In the genomic region with DNA sequence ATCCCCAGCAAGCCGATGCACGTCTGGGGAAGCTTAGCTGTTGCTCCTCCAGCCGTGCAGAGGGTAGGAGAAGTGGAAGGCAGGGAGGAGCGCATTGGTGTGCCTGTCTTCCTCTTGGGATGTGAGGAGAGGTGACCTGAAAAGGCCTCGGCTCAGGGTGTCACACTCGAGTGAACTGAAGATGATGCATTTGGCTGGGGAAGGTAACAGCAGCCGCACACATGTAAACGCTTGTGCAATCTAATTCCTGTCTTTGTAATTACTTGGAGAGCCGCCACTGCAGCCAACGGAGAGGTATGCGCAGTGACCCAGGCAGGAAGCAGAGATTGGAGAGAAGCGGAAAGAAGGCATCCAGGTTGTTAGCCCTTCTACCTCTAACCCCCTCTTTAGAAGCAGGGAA, we compare ENCODE assay signal across 15 mouse cellular contexts.
DNase-seq lines count a peak whose midpoint lies in the region; ATAC-seq lines count a peak whose summit lies in the region.
"Had no signal": no experiment of that assay in that cellular context is flagged by ENCODE, and none has a peak within 500 bp of the region (broad histone marks: within the 10 kb centered on the region; RNA-seq: fewer than 3 reads in every experiment).

No protein-coding gene starts in this region.

- H3K9me3 ChIP-seq in heart, embryonic 11.5 days (replicated peaks; ENCODE audit: control insufficient read depth, low read length): no peaks in the 10 kb centered on the region
- no peaks in the 10 kb centered on the region for H3K9me3 ChIP-seq in hindbrain, embryonic 12.5 days (replicated peaks)
- H3K9me3 ChIP-seq: heart, embryonic 12.5 days; neural tube, embryonic 15.5 days had no signal

- peak; percentile 87 for DNase-seq in heart, adult 11 months
- no peak for DNase-seq in heart, adult 8-10 months (ENCODE audit: low spot score)
- peak; percentile 35 for DNase-seq in adipocyte (ENCODE audit: low spot score)
- DNase-seq in kidney, adult 8-10 months: peak; percentile 49 to 71
- DNase-seq in kidney, postnatal 4 days: peak; percentile 22 to 31
- no peak for DNase-seq in thymus, postnatal 10 days (ENCODE audit: low spot score in 2 of 2)
- DNase-seq: heart, postnatal 4 days; lung, adult 2 months had no signal

- peaks cover 22% of the 10 kb centered on the region for H3K4me1 ChIP-seq in heart, embryonic 11.5 days (ENCODE audit: control insufficient read depth, insufficient read depth, low read length)
- H3K4me1 ChIP-seq in hindbrain, embryonic 12.5 days: peaks cover 5% of the 10 kb centered on the region; the same call in 1 of the 2 replicates
- H3K4me1 ChIP-seq: neural tube, embryonic 15.5 days had no signal

- no peak overlapping the region for H3K9ac ChIP-seq in heart, embryonic 11.5 days (ENCODE audit: low read depth, low read length)
- H3K9ac ChIP-seq in hindbrain, embryonic 12.5 days: no peak overlapping the region
- H3K9ac ChIP-seq: heart, embryonic 12.5 days; neural tube, embryonic 15.5 days had no signal

- H3K27ac ChIP-seq in heart, embryonic 11.5 days (ENCODE audit: low read depth, low read length): no peak overlapping the region
- H3K27ac ChIP-seq in hindbrain, embryonic 12.5 days: no peak overlapping the region
- H3K27ac ChIP-seq: left cerebral cortex, adult 2 months; neural tube, embryonic 15.5 days had no signal

- H3K27me3 ChIP-seq in heart, embryonic 11.5 days (ENCODE audit: control insufficient read depth, insufficient read depth, low read length): no peaks in the 10 kb centered on the region
- no peaks in the 10 kb centered on the region for H3K27me3 ChIP-seq in hindbrain, embryonic 12.5 days
- H3K27me3 ChIP-seq: heart, embryonic 12.5 days; neural tube, embryonic 15.5 days had no signal

- no peaks in the 10 kb centered on the region for H3K36me3 ChIP-seq in heart, embryonic 11.5 days (ENCODE audit: control insufficient read depth, insufficient read depth, low read length)
- H3K36me3 ChIP-seq in hindbrain, embryonic 12.5 days: no peaks in the 10 kb centered on the region
- H3K36me3 ChIP-seq: heart, embryonic 12.5 days; neural tube, embryonic 15.5 days had no signal

- no peak overlapping the region for H3K4me2 ChIP-seq in heart, embryonic 11.5 days
- H3K4me2 ChIP-seq in hindbrain, embryonic 12.5 days (replicated peaks): no peak overlapping the region
- H3K4me2 ChIP-seq: heart, embryonic 12.5 days; neural tube, embryonic 15.5 days had no signal

- no peak for ATAC-seq in heart, embryonic 11.5 days (replicated peaks; ENCODE audit: insufficient number of reproducible peaks, low FRiP score, low TSS enrichment)
- ATAC-seq in hindbrain, embryonic 12.5 days (ENCODE audit: low FRiP score): no peak
- ATAC-seq: intestine, embryonic 16.5 days had no signal

- H3K4me3 ChIP-seq in heart, embryonic 11.5 days (ENCODE audit: low read depth, low read length): no peak overlapping the region
- no peak overlapping the region for H3K4me3 ChIP-seq in hindbrain, embryonic 12.5 days
- H3K4me3 ChIP-seq: erythroblast, embryonic 14.5 days; heart, embryonic 12.5 days; left cerebral cortex, adult 2 months; neural tube, embryonic 15.5 days had no signal

- WGBS in heart, embryonic 11.5 days (ENCODE audit: insufficient replicate concordance): 78% methylated on average over 12 of the region's 12 CpGs
- 74% methylated on average over 12 of the region's 12 CpGs for WGBS in hindbrain, embryonic 12.5 days

Comparison
In these comparisons a context has a peak if more than half of its experiments do, and no peak if none do; other contexts are left out.
1. DNase-seq: peak in heart, adult 11 months (single experiment), adipocyte (single experiment), kidney, adult 8-10 months (2 of 2) and kidney, postnatal 4 days (2 of 2); none in heart, adult 8-10 months (single experiment) and thymus, postnatal 10 days (0 of 2).